Mouse (Mus musculus) frontal cortex, adult 2 months (tissue): Measurements from ENCODE around the gene Cpsf3. TPM values are rescaled to one million over a fixed set of nuclear protein-coding genes. Genes with fewer than 3 reads are reported as not detected.

Experiments used
- DNase-seq, 2 experiments: peaks; one replicate each; pipeline ENCODE4 v3.0.0; 2022; ENCODE audit warnings: low spot score in 1 of 2; ENCODE audit errors: extremely low spot score in 1 of 2
- polyA plus RNA-seq: library from polyadenylated mRNA; depleted of rRNA; stranded (reverse); fragments of >200 nt; gene quantifications from 2 replicates; pipeline ENCODE4 v1.2.3, GENCODE M21; 2012; rRNA removed

The Cpsf3 gene
- polyA plus RNA-seq, 1 experiment, result 74.1 TPM

- DNase-seq, result peak; percentile 31 to 66
Measured at GRCm38 (mm10) chr12:21330961-21331576, 45.9 kb downstream of the Cpsf3 start.

- DNase-seq, result no peak
Measured at GRCm38 (mm10) chr12:21331711-21332110, 46.5 kb downstream of the Cpsf3 start.

GRCm38 (mm10) chr12:21333021-21333420, 47.8 kb downstream of the Cpsf3 start:
- DNase-seq, result no peak

GRCm38 (mm10) chr12:21333766-21334165, 48.6 kb downstream of the Cpsf3 start:
- DNase-seq, result no peak

- peak in 1 of 2 experiments; percentile 72 for DNase-seq
Measured at GRCm38 (mm10) chr12:21335869-21336268, 50.7 kb downstream of the Cpsf3 start.

- no peak for DNase-seq
Measured at GRCm38 (mm10) chr12:21337171-21337570, 52.0 kb downstream of the Cpsf3 start.

GRCm38 (mm10) chr12:21340674-21341073, 55.5 kb downstream of the Cpsf3 start:
- no peak for DNase-seq

GRCm38 (mm10) chr12:21346972-21347371, 61.8 kb downstream of the Cpsf3 start:
- no peak for DNase-seq

- DNase-seq, result no peak
Measured at GRCm38 (mm10) chr12:21350113-21350876, 65.1 kb downstream of the Cpsf3 start.

- no peak for DNase-seq
Measured at GRCm38 (mm10) chr12:21353681-21354080, 68.5 kb downstream of the Cpsf3 start.

- DNase-seq, result no peak
Measured at GRCm38 (mm10) chr12:21362686-21363085, 77.5 kb downstream of the Cpsf3 start.

GRCm38 (mm10) chr12:21363195-21363594, 78.0 kb downstream of the Cpsf3 start:
- no peak for DNase-seq

Other genes starting within 250 kb of the Cpsf3 start
- 27.2 and 29.5 TPM in 2 replicates for gene Itgb1bp1, start 893 bp downstream of the Cpsf3 start, polyA plus RNA-seq
- 22.8 and 25.2 TPM in 2 replicates for gene Iah1, start 31.0 kb downstream of the Cpsf3 start, polyA plus RNA-seq
- gene Adam17, start 88.2 kb downstream of the Cpsf3 start, polyA plus RNA-seq, result 16.9 and 20.2 TPM in 2 replicates
- 295 and 315 TPM in 2 replicates for gene Ywhaq, start 132.2 kb downstream of the Cpsf3 start, polyA plus RNA-seq